Mouse (Mus musculus) erythroblast, embryonic 14.5 days (primary cell): ENCODE results near the gene Drg1.

ENCODE experiments used
- GATA1 ChIP-seq: IDR thresholded peaks from 2 replicates; pipeline ENCODE4 v1.6.1; 2012; ENCODE audit warnings: low read length, inconsistent platforms, mixed read lengths
- TAL1 ChIP-seq: IDR thresholded peaks from 3 replicates; pipeline ENCODE4 v1.6.1; 2012; ENCODE audit warnings: low read length, inconsistent platforms, mixed read lengths

GRCm38 (mm10) chr11:3227113-3227512 lies 39.1 kb downstream of the Drg1 start:
- TF ChIP-seq GATA1 (no peak), TAL1 (no peak)
